Mouse (Mus musculus) kidney, postnatal 4 days (tissue): ENCODE results near the gene Wdr38.
A peak's percentile ranks its signal among the peaks of the same experiment; 100 is the strongest.

Experiments
- DNase-seq, 2 experiments: peaks; one replicate each; pipeline ENCODE4 v3.0.0; 2021; ENCODE audit warnings: mixed read lengths in 2 of 2

Gene Wdr38

GRCm38 (mm10) chr2:38997386-38998374 is at the start of gene Wdr38:
TSS of gene Wdr38 (plus strand) at chr2:38997476.
- peak; percentile 91 to 93 for DNase-seq

DNA sequence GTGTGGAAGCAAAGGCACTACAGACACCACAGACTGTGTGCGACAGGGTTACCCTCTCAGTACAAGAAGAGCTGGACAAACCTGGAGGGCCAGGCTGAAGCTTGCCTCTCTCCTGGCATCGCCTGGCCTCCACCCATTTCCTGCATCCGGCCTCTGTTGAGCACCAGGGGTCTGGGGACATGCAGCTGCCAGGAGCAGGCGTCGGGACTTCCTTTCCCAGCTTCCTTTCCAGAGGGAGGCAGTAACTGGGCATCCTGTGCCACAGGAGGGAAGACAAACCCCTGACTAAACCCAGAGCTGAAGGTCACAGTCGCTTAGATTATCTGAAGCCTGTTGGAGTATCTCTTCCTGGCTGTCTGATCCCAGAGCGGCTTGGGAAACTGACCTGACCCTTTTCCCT is 49.7 kb upstream of the Wdr38 start:
- DNase-seq, result peak; percentile 37 to 65

DNA sequence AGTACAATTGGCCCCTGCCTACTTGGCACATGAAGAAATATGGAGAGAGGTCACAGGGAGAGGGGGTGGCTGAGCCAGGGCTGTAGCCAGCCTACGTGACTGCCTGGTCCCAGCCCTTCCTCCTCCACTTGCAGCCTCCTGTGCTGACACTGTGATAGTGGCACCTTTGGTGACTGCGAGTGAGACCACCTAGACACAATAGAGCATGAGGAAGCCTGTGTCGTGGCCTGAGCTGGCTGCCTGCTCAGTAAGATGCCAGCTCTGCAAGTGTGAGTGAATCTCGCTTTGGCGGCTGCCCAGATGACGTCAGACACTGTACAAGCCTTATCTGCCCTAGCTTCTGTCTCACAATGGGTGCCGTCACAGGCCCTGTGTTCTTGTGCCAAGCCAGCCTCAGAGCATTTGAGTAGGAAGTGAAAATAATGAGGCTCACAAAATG is 47.0 kb upstream of the Wdr38 start:
- DNase-seq, result peak; percentile 75 to 83

- no peak for DNase-seq
Measured at GRCm38 (mm10) chr2:38953152-38953883, 44.0 kb upstream of the Wdr38 start.

DNA sequence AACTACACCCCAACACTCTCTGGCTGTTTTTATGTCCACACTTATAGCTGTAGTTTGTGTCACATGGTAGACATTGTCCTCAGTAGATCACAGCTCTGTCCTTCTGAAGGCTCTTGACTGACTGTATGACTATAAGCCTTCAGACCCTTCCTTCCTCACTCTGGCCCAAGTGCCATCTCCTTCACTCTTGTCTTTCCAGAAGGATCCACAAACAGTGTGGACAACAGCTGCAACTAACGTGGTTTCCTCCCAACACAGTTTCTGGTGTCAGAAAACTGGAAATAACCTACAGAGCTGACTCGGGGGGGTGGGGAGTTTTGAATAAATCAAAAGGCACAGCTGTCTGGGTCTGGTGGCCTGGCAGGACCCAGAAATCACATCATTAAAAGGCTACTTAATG is 41.2 kb upstream of the Wdr38 start:
- DNase-seq, result no peak

DNA sequence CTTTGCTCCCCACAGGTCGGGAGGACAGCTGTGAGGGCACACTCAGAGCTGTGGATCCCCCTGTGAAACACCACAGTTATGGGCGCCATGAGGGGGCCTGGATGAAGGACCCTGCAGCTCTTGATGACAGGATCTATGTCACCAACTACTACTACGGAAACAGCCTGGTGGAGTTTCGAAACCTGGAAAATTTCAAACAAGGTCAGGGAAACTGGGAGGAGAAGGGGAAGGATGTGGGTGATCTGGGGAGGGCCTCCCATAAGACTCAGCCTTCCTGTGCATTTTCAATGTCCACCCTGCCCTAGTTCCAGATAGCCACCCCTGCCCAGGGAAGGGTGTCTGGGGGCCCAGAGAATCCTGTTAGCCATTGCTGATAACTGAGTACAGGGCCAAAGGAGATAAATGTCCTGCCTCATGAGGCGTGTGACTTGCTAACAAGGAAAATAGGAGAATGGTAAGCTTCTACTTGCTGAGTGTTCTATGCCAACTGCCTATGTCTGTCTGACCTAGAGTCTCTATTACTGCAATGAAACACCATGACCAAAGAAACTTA is 39.5 kb upstream of the Wdr38 start:
- no peak for DNase-seq

- DNase-seq, result peak; percentile 35 to 51
Measured at GRCm38 (mm10) chr2:38964198-38964597, 33.1 kb upstream of the Wdr38 start.

- no peak for DNase-seq
Measured at GRCm38 (mm10) chr2:38969650-38970049, 27.6 kb upstream of the Wdr38 start.

DNA sequence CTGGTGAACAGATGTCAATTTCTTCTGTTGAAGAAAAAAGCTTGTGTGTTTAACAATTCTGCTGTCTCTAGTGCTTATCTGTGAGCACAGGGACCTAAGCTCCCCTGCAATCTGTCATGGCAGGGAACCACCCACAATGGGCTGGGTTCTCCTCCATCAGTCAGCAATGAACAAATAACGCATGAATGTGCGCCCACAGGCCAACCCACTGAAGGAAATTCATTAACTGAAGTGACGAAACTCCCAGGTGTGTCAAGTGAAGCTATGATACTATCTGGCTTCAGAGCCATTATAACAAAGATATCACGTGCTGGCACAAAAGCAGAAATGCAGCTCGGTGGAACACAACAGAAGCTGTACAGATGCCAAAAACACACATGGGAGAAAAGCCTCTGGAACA is 27.2 kb upstream of the Wdr38 start:
- no peak for DNase-seq

GRCm38 (mm10) chr2:38973223-38973622 is 24.1 kb upstream of the Wdr38 start:
- DNase-seq, result no peak

DNA sequence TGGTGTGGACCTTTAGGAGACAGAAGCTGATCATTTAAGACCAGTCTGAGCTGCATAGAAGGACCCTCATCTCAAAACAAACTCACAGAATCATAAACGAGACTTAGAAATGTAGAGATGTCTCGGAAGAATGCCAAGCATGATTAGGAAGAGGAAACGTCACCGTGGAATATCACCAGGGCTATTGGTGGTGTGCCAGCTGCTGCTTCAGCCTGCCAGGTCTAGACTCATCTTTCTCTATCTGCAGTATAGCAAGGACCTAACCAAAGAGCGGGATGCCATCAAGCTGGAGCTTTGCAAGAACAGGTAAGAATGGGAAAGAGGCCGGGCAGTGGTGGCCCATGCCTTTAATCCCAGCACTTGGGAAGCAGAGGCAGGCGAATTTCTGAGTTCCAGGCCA is 23.6 kb upstream of the Wdr38 start:
- peak; percentile 33 to 49 for DNase-seq

DNA sequence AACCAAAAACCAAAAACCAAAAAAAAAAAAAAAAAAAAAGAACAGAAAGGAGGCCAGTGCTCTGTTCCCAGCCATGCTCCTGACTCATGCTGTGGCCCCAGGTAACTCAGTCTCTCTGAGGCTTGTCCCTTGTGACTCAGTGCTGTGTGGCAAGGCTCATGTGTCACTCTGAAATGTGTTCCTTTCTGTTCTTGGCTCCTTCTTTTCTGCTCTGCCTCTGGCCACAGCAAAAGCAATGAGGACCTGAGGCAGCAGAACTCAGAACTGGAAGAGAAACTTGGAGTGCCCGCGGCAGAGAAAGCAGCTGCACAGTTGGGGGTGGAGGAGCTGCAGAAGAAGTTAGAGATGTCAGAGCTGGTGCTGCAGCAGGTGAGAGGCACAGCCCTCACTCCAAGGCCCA is 23.1 kb upstream of the Wdr38 start:
- no peak for DNase-seq

DNA sequence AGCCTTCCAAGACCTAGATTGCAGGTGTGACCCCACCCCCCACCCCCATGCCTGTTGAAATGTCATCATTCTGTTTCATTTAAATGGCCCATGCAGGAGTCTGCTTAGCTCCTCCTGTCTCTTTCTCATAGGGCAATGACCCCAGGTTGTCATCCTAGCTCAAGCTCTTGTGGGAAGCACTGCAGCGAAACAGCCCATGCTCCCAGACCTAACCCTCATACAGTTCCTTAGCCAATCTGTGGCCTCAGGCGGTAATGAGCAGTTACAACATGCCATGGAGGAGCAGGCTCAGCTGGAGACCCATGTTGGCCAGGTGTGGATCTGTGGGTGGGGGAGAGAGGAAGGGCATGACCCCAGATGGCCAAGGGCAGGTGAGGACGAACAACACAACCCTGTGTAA is 22.1 kb upstream of the Wdr38 start:
- DNase-seq, result no peak

DNA sequence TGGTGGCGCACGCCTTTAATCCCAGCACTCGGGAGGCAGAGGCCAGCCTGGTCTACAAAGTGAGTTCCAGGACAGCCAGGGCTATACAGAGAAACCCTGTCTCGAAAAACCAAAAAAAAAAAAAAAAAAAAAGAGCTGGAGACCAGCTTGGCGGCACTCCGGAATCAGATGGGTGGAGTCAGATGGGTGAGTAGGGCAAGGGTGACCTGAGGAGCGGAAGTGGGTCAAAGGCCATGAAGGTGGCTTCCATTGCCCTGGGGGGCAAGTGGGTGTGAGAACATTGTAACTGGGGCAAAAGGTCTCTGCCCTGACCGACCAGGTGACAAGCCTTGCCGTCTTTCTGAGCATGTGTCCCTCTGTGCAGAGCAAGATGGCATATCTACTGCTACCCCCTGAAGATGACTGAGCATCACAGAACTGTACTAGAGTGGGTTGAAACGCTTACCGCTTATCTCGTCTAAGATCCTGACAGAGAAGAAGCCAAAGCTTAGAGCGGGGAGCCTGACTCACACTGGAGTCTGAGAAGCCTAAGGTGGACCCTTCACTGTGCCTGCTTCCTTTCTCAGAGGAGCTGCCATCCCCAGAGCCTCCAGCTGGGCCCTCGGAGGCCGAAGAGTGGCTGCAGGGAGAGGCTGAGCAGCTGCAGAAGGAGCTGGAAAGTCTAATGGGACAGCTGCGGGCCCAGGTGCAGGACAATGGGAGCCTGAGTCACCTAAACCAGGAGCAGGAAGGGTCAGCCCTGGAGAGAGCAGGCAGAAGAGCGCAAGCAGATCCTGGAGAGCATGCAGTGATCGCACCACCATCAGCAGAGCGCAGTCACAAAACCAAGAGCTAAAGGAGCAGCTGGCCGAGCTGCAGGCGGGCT is 21.1 kb upstream of the Wdr38 start:
- no peak for DNase-seq

DNA sequence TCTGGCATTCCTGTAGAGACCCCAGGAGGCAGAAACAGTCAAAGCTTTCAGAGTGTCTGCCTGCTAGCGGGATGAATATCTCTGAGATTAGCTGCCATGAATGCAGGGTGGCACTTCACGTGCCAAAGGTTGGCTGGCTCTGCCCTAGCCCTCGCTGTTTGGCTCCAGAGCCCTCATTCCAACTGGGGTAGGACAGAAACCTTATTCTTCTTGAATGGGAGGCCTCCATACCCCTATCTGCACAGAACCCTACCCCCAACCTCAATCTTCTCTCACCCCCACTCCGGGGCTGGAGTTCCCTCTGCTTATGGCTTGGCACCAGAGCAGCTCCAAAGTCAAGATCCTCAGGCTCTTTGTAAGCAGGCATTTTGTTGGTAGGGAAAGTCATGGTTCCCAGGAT is 19.4 kb upstream of the Wdr38 start:
- no peak for DNase-seq

- DNase-seq, result no peak
Measured at GRCm38 (mm10) chr2:38983456-38983855, 13.8 kb upstream of the Wdr38 start.

- peak; percentile 45 to 62 for DNase-seq
Measured at GRCm38 (mm10) chr2:38986580-38986979, 10.7 kb upstream of the Wdr38 start.

GRCm38 (mm10) chr2:38987371-38987770 is 9.9 kb upstream of the Wdr38 start:
- no peak for DNase-seq

DNA sequence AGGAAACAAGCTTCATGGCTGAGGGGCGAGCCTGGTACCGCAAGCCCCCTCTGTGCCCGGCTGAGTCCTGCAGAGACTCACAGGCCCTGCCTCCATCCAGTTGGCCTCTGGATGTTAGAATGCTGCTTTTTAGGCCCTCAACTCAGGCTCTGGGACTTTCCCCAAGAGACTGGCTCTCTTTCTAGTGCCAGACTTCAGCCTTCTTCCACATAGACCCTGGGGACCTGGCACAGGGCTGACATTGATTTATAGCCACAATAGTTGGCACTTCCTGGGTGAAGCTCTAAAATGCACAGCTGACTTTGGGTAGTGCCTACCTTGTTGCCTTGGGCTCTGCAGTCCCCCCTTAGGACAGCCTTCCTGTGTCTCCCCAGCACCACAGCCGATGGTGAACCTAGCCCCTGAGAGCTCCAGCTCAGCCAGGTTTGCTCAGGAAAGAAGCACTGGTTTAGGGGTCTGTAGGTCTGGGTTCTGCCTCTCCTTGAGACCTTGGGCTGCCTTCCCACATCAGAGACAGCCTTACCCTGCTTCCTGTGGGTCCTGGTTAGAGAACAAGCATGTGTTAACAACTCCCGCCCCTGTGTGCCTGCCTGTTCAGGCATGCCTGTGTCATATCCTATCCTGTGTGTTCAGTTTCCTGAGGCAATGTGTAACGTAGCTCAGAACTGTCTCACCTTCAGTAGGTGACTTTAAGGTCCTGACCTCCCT is 9.3 kb upstream of the Wdr38 start:
- DNase-seq, result no peak

DNA sequence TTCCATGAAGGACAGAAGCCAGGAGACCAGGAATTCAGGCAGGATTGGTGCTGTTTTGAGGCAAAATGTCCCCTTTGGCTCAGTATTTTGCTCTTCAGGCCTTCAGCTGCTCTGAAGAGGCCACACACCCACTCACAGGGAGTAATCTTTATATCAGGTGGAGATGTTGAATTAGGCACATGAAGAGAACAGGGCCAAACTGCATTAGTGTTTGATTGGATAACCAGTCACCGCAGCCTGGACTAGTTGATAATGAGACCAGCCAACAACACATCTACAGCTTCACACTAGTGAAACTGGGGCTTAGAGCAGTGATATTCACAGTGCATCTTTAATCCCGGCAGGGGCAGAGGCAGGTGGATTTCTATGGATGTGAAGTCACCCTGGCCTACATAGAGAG is 8.3 kb upstream of the Wdr38 start:
- DNase-seq, result no peak

- no peak for DNase-seq
Measured at GRCm38 (mm10) chr2:38992004-38992403, 5.3 kb upstream of the Wdr38 start.

- DNase-seq, result peak; percentile 43 to 59
Measured at GRCm38 (mm10) chr2:38992452-38992851, 4.8 kb upstream of the Wdr38 start.
